Mouse (Mus musculus) megakaryocyte, adult 5-6 weeks (primary cell): ENCODE measurements around the gene Gm14851. TPM values are rescaled to one million over a fixed set of nuclear protein-coding genes. Genes with fewer than 3 reads are reported as not detected.
"Not testable (repeated sequence)": the region's sequence is repeated elsewhere in the genome, so short reads cannot be mapped to it uniquely, and the experiment has no call there.

Experiments used
- ATAC-seq: 2 replicates; pipeline ENCODE4 v1.8.0; 2016; ENCODE audit warnings: mild to moderate bottlenecking, inconsistent platforms; ENCODE audit not compliant: poor library complexity, severe bottlenecking
- total RNA-seq, 2 experiments: library from RNA; stranded (forward) in 1 of 2; stranded (reverse) in 1 of 2; fragments of 153-499, 151-499 nt in 1 of 2; fragments of 221-1000, 200-1000 nt in 1 of 2; gene quantifications; 2 replicates each; pipeline versions ENCODE4 v1.2.3 to v1.2.4; 2015 to 2017

Gm14851 gene
- total RNA-seq (2015): not detected in 2 replicates
- total RNA-seq (2017): not detected in 2 replicates

DNA sequence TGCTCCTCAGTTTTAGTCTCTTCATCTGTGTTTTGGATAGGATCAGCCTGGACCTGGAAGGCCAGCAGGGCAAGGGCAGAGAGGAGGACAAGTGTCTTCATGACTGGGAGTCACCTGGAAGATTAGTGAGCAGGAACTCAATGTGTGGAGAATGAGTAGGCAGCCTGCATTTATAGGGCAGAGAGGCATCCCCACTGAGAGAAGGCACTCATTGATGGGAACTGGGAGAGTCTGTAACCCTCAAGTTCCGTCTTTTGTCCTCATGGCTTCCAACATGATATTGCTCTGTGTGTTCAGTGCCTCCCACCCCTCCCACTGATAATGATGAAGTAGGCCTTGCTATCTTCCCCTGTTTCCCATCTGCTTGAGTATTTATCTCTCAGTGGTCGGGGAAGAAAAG lies at the start of gene Gm14851:
Gene Gm14851, minus strand, starts transcription at position 101 of the 400 bp plus-strand sequence.
- ATAC-seq: not testable (repeated sequence)

DNA sequence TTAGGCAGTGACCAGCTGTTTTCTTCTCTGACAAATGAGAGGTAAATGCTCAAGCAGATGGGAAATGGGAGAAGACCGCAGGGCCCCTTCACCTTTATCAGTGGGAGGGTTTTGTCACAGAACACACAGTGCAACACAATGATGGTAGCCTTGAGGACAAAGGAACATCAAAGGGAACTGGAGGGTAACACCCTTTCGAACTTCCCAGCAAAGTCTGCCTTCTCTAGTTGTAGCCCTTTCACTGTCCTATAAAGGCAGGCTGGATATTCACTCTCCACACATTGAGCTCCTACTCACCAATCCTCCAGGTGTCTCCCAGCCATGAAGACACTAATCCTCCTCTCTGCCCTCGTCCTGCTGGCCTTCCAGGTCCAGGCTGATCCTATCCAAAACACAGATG lies 38.5 kb upstream of the Gm14851 start, which contains the start of gene Defa30:
Gene Defa30, plus strand, starts transcription at position 301 of the 400 bp plus-strand sequence.
- ATAC-seq: not testable (repeated sequence)

DNA sequence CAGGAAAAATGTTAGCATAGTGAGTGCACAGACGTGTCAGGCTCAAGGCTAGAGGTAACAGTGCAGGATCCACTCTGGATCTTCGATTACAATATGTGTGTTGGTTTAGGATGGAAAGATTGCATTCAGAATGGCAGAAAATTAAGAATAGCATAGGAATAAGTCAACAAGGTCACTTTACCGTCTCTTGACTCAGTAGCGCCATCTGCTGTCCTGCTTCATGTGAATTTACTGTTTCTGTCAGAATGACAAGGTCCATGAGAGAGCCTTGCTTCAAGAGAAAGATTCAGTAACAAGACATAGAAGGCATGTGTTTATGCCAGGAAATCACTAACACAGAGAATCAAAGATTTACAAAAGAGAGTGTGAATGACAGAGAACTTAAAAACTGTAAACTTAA lies 2.7 kb downstream of the Gm14851 start:
- no peak for ATAC-seq

DNA sequence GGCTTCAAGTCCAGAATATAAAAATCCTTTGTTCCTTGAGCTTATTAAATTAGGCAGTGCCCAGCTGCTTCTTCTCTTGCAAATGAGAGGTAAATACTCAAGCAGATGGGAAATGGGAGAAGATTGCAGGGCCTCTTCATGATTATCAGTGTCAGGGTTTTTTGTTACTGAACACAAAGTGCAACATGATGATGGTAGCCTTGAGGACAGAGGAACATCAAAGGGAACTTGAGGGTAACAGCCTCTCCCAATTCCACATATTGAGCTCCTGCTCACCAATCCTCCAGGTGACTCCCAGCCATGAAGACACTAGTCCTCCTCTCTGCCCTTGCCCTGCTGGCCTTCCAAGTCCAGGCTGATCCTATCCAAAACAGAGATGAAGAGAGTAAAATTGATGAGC lies 11.7 kb downstream of the Gm14851 start, which contains the start of gene Defa25:
Gene Defa25, plus strand, starts transcription at position 301 of the 400 bp plus-strand sequence.
- ATAC-seq: not testable (repeated sequence)

DNA sequence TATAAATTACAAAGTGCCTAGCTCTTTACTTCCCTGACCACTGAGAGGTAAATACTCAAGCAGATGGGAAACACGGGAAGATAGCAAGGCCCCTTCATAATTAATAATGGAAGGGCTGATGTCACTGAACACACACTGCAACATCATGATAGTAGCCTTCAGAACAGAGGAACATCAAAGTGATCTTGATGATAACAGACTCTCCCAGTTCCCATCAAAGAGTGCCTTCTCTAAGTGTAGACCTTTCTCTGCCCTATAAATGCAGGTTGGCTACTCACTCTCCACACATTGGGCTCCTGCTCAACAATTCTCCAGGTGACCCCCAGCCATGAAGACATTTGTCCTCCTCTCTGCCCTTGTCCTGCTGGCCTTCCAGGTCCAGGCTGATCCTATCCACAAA lies 31.1 kb downstream of the Gm14851 start, which contains the start of gene Defa35:
Gene Defa35, plus strand, starts transcription at position 301 of the 400 bp plus-strand sequence.
- ATAC-seq: not testable (repeated sequence)

DNA sequence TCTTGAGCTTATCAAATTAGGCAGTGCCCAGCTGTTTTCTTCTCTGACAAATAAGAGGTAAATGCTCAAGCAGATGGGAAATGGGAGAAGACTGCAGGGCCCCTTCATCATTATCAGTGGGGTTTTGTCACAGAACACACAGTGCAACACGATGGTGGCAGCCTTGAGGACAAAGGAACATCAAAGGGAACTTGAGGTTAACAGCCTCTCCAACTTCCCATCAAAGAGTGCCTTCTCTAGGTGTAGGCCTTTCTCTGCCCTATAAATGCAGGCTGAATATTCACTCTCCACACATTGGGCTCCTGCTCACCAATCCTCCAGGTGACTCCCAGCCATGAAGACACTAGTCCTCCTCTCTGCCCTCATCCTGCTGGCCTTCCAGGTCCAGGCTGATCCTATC lies 41.1 kb downstream of the Gm14851 start, which contains the start of gene Defa23:
Gene Defa23, plus strand, starts transcription at position 301 of the 400 bp plus-strand sequence.
- ATAC-seq: not testable (repeated sequence)

Other genes starting within 250 kb of the Gm14851 start
- not detected in 2 replicates for gene Defb33, start 203.4 kb downstream of the Gm14851 start, total RNA-seq (2015)
- gene Defb33, start 203.4 kb downstream of the Gm14851 start, total RNA-seq (2017): not detected in 2 replicates
- gene Gm15056, start 193.4 kb downstream of the Gm14851 start, total RNA-seq (2015): not detected in 2 replicates
- not detected in 2 replicates for gene Gm15056, start 193.4 kb downstream of the Gm14851 start, total RNA-seq (2017)
- not detected in 2 replicates for gene Gm6040, start 174.0 kb downstream of the Gm14851 start, total RNA-seq (2015)
- gene Gm6040, start 174.0 kb downstream of the Gm14851 start, total RNA-seq (2017): not detected in 2 replicates
- gene AY761185, start 151.3 kb downstream of the Gm14851 start, total RNA-seq (2015): not detected in 2 replicates
- not detected in 2 replicates for gene AY761185, start 151.3 kb downstream of the Gm14851 start, total RNA-seq (2017)
- not detected in 2 replicates for gene Defa21, start 70.5 kb downstream of the Gm14851 start, total RNA-seq (2015)
- not detected in 2 replicates for gene Defa21, start 70.5 kb downstream of the Gm14851 start, total RNA-seq (2017)
- gene Defa23, start 41.0 kb downstream of the Gm14851 start, total RNA-seq (2015): not detected in 2 replicates
- gene Defa23, start 41.0 kb downstream of the Gm14851 start, total RNA-seq (2017): not detected in 2 replicates
- gene Defa35, start 31.0 kb downstream of the Gm14851 start, total RNA-seq (2015): not detected in 2 replicates
- not detected in 2 replicates for gene Defa35, start 31.0 kb downstream of the Gm14851 start, total RNA-seq (2017)
- gene Defa25, start 11.6 kb downstream of the Gm14851 start, total RNA-seq (2015): not detected in 2 replicates
- not detected in 2 replicates for gene Defa25, start 11.6 kb downstream of the Gm14851 start, total RNA-seq (2017)
- gene Defa30, start 38.6 kb upstream of the Gm14851 start, total RNA-seq (2015): not detected in 2 replicates
- not detected in 2 replicates for gene Defa30, start 38.6 kb upstream of the Gm14851 start, total RNA-seq (2017)
- not detected in 2 replicates for gene Defa22, start 66.2 kb upstream of the Gm14851 start, total RNA-seq (2015)
- not detected in 2 replicates for gene Defa22, start 66.2 kb upstream of the Gm14851 start, total RNA-seq (2017)
- not detected in 2 replicates for gene Defa31, start 95.6 kb upstream of the Gm14851 start, total RNA-seq (2015)
- not detected in 2 replicates for gene Defa31, start 95.6 kb upstream of the Gm14851 start, total RNA-seq (2017)
- not detected in 2 replicates for gene Gm15293, start 105.5 kb upstream of the Gm14851 start, total RNA-seq (2015)
- not detected in 2 replicates for gene Gm15293, start 105.5 kb upstream of the Gm14851 start, total RNA-seq (2017)
- gene Gm15292, start 153.7 kb upstream of the Gm14851 start, total RNA-seq (2015): not detected in 2 replicates
- not detected in 2 replicates for gene Gm15292, start 153.7 kb upstream of the Gm14851 start, total RNA-seq (2017)
- gene Defa27, start 219.5 kb upstream of the Gm14851 start, total RNA-seq (2015): not detected in 2 replicates
- not detected in 2 replicates for gene Defa27, start 219.5 kb upstream of the Gm14851 start, total RNA-seq (2017)
- gene Defa29, start 231.0 kb upstream of the Gm14851 start, total RNA-seq (2015): not detected in 2 replicates
- not detected in 2 replicates for gene Defa29, start 231.0 kb upstream of the Gm14851 start, total RNA-seq (2017)